Mouse (Mus musculus): ENCODE data around the gene Lrg1.

Gene Lrg1

DNA sequence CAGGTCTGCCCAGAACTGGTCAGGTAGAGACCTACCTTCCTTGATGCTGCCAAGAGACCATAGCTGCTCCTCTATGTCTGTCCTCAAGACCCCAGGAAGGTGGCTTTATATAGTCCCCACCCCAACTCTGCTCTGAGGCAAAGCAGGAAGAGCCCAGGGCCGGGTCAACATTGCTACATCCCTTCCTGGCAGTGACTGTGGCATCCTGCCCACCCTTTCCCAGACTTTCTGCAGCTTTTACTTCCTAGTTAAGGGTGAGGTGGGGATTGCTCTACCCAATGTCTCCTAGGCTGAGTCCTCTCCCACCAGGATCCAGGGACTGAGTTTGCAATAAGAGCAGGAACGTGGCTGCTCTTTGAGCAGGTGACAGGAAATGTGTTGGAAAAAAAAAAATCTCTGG, at the start of gene Lrg1:
TSS of gene Lrg1 (minus strand) at position 176 of the 400 bp plus-strand sequence.
- no peak for DNase-seq

DNA sequence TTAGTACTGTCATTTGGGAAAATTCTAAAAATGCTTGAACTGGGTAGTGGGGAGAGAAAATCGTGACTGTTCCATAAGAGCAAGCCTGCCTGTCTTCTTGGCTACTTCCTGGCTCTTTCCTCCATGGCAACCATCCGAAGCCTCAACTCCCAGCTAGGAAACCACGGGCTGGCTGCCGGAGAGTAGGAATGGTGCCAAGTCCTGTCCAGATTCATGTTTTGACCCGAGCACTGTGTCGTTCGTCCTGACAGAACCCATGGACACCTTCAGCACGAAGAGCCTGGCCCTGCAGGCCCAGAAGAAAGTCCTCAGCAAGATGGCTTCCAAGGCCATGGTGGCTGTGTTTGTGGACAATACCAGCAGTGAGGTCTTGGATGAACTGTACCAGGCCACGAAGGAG, 49.7 kb upstream of the Lrg1 start:
- DNase-seq, result peak; percentile 41 to 48

DNA sequence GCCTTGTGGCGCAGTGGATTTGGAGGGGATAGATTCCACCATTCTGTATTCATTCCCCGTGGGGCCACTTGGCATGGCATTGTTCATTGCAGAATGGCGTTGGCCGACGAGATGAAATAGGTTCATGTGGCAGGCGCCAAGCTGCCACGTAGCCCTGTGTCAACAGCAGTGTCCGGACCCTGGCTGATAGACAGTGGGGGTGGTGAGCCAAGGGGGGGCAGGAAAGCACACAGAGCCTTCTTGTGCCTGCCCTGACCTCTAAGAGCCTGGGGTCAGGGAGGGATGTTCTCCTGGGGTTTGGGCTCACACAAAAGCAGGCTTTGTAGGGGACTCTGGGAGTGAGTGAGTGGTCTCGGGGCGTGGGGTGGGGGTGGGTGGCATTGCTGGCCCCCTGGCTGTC, 48.8 kb upstream of the Lrg1 start:
- DNase-seq, result peak in 1 of 2 experiments; percentile 48

DNA sequence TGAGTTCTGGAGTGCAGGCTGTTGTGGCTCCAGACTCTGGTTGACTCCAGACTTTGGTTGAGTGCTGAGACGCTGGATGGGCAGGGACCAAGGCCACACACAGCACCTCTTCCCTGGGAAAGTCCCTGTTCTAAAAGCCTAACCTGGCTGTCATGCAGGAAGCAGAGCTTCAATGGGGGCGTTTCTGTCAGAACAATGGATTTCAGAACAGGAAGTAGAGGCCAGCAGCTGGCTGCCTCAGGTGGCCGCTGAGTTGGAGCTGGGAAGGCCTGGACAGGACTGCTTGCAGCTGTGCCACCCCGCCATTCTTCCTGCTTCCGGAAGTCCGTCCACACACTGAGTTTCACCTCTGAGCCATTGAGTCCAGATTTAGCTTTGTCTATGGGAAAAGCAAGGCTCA, 48.0 kb upstream of the Lrg1 start:
- no peak for DNase-seq

DNA sequence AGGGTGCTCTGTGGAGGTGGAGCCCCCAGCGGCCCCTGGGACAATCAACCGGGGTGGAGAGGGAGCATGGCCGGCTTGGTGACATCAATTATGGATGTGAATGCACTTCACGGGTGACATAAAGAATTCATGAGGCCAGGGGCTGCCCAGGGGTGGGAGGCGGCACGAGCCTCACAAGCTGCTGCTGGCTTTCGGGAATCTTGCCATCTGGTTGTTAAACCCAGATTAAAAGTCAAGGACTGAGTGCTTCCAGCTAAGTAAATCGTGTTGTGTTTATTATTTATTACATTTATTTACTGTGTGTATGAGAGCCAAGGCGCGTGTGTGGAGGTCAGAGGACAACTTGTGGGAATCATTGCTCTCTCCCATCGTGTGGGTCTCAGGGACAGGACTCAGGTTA, 43.9 kb upstream of the Lrg1 start:
- DNase-seq, result no peak

DNA sequence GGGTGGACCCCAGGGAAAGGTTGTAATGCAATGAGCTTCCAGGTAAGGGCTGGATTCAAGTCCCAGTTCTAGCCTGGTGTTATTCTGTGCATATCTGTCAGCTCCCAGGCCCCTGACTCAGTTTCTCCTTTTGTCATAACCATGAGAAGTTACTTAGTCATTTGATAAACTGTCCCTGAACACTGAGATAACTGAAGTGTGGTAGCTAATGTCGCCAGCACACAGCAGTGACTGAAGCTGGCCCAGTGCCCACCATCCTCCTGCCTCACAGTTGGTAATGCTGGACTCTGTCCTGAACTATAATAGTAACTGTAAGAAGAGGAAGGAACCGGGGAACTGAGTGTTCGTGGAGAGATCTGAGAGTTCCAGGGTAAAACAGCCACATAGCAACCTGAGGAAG, 42.7 kb upstream of the Lrg1 start:
- peak; percentile 67 to 74 for DNase-seq

DNA sequence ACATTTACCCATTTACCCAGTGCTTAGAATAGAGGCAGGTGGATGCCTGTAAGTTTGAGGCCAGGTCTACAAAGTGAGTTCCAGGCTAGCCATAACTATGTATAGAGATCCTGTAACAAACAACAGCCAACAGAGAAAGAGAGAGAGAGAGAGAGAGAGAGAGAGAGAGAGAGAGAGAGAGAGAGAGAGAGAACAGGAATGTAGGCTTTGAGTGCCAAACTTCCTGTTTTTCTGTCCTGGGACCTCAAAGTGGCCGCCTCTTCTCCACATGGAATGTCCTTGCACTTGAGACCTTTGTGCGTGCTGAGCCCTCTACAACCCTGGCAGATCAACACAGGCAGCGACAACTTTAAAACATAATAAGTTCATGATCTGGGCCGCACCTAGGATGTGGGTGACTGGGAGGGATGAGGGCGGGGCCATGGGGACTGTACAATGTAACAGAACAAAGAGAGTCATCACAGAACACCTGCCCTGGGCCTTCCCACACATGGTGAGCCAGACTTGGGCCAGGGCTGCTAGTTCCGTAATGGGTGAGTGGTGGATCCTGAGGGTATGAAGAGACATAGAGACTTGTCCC, 41.8 kb upstream of the Lrg1 start:
- DNase-seq, result no peak

DNA sequence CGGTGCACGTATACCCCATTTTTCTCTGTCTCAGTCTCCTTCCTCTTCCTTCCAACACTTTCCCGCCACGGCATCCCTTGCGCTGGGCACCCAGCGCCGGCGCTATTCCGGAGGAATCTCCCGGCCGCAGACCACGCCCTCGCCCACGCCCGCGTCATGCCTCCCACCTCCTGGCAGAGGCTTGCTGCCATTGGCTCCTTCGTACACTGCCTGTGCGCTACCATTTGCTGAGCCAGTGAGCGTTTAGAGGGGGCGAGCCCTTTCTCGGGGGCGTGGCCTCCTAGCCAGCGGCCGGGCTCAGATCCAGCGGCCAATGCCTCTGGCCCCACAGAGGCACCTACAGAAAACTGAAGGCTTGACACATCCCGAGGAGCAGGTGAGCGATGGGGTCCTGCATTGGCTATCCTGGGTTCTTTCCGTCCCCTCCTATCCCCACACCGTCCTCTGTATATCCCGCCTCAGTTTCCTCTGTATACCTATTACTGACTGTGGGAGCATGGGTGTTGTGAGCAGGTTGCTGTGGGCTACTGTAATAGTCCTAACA, 40.5 kb upstream of the Lrg1 start, which contains the start of gene Tnfaip8l1:
TSS of gene Tnfaip8l1 (plus strand) at position 247 of the 544 bp plus-strand sequence.
- peak; percentile 96 to 97 for DNase-seq

DNA sequence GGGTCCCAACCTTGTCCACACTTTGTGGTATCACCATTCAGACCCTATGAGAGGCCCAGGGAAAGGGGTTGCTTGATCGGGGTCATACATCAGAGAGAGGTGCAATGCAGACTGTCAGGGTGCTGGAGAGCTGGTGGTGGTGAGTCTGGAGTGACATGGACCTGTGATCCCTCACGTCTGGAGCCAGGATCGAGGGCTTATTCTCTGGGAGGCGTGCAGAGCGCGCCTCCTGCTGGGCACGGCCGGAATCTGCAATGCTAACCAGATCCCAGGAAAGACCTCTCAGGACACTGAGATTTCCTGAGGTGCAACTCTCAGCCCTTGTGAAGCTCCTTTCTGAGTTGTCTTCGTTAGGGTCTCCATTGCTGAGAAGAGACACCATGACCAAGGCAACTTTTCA, 37.9 kb upstream of the Lrg1 start:
- DNase-seq, result peak; percentile 73 to 76

DNA sequence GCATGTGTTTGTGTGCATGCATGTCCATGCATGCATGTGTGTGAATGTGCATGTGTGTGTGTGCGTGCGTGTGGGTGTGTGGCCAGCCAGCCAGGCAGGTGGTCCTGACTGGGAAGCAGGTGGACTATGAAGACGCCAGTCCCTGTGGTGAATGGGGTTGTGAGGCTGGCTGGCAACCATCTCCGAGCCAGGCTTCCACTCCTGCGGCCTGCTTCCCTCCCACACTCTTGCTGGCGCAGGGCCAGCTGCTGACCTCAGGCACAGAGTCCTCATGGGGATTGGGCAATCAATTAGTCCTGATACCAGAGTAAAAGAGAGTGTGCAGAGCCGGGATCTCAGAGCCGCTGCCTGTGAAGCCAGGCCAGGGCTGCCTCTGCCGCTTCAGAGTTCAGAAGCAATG, 31.8 kb upstream of the Lrg1 start:
- peak; percentile 73 to 74 for DNase-seq

DNA sequence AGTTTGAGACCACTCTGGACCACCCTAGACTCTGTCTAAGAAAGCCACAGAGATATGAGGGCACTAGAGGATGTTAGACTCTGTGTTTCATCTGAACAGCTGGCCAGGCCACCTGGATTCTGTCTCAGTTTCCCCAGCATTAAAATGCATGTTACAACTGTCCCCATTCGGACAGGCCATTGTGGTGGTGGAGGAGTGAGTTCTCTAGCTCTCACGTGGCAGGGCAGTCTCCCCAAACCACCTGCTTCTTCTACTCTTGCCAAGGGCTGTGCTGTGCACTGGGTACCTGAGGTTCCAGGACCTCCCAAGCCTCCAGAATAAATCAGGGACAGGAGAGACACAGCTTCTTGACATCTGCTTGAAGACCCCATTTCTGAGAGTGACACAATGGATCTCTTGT, 28.1 kb upstream of the Lrg1 start:
- DNase-seq, result no peak

DNA sequence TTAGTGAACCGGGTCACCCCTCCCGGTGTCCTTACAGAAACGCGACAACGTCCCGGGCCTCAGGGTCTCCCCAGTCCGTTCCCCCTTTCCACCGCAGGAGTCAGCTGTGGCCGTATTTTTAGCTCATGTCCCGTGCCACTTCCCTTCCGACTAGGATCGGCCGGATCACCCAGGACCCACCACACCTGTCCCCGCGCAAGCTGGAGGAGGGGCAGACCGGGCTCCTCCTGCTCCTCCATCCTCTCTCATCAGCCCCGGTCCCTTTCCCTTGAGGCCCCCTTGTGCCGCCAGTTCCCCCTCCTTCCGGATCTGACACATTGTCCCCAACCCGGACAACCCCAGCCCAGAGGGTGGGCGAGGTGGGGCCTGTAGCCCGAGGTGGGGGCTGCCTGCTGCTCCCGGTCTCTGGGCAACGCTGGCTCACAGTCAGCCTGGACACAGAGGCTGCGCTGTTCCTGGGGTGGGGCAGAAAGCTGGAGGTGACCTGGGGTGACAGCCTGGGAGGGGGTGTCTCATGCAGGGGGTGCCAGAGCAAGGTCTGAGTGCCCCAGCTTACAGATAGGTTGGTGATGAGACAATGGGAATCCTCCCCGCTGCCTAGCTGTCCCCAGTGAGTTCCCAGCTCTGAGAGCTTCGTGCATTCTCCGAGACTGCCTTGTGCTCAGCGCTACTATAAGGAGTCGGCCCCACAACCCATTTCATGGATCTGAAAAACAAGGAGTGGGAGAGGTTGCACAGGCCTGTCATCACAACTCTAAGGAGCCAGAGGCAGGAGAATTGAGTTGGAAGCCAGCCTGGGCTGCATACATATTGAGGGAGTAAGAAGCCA, 27.2 kb upstream of the Lrg1 start:
- no peak for DNase-seq

DNA sequence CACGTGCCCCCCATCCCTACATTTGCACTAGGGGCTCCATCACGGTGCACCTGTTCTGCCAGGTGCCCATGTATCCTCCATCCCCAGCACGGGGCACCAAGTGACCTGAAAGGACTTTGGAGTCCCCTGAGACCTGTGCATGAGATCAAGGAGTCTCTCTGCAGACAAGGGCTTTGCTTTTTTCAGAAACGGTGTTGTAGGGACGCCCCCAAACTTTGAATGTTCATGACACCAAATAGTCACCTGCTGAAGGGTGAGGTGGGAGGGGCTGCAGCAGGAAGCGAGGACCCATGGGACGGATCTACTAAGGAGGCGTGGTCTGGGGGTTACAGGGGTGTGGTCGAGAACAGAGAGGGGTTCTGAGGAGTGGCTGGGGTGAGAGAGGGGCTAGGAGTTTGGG, 26.5 kb upstream of the Lrg1 start:
- DNase-seq, result no peak

DNA sequence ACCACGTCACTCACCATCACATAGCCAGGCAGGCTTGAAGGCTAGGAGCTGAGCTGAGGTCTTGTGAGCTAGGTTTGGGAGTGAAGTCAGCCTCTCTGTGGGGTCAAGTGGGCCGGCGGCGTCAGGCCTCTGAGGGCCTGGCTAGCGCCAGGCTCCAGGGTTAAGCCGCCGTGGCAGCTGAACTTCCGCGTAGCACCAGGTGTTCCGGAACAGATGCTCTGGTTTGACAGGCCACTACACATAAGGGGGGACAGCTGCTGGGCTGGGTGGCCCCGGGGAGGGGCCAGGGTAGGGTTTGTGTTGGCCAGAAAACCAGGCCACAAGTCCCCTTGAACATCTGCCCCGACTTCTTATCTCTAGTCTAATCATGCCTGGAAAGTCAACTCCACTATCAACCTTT, 25.6 kb upstream of the Lrg1 start:
- no peak for DNase-seq

DNA sequence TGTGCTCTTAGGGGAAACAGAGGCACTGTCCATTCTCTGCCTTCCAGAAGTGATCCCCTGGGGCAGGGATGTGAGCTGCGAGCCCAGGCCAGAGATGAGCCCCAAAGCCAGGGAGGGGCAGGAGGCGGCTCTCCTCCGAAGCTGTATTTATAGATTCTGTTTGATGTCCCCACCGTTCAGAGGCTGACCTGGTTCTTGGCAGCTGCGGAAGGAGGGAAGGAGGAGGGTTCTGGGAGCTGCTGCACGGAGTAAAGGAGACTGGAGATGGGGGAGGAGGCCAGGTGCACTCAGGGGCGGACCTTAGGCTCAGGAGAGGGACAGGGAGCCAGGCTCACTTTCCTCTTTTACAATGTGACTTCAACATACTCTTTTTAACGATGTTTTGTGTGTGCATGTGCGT, 24.3 kb upstream of the Lrg1 start:
- DNase-seq, result no peak

DNA sequence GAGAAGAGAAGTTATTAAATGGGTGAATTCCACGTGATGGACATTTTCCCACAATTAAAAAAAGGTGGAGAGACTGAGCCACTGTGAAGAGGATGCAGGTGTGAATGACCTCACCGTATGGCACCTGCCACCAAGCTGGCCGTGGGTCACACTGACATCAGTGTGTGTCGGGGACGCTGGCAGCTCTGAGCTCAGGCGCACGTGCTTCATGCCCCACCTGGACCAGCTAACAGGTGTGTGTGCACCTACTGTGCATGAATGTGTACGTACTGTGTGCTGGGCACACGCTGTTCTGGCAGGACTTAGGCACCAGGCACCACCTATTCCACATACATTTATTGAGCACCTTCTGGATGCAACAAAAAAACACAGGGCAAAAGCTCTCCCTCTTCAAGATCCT, 22.7 kb upstream of the Lrg1 start:
- no peak for DNase-seq

DNA sequence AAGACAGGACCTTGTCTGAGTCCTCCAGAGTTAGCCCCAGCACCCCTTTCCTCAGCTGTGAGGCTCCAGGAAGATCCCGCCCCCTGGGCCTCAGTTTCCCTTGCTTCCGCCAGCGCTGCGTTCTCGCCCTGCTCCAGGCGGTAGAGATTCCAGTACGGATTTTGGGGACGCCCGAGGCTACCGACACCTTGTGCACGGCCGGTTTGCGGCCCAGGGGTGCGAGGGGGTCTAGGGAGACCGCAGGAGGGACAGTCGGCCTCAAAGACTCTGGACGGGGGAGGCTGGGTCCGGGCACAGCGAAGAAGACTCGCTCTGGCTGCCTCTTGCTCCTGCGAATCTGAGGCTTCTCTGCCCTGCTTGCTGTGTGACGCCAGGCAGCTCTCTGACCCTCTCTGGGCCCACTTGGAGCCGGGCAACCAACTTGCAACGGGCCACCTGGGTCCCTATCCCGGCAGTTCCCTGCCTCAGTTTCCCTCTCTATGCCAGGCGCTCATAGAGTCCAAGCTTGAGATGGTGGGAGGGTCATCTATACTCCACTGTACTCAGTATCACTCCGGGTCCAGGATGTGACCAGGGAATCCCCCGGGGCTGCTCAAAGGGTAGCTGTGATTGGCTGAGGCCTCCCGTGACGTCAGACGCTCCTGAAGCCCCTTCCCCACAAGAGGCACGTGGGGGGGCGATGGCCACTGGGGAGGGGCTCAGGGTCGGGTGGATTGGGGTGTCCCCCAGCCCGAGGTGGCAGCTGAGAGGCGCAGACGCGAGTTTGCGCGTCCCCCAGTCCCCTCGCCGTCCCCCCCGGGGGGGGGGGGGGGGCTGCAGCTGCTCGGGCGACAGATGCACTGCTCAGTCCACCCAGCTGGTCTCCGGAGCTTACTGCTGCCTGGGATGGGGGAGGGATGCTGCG, 20.2 kb upstream of the Lrg1 start:
- DNase-seq, result peak; percentile 80 to 84

DNA sequence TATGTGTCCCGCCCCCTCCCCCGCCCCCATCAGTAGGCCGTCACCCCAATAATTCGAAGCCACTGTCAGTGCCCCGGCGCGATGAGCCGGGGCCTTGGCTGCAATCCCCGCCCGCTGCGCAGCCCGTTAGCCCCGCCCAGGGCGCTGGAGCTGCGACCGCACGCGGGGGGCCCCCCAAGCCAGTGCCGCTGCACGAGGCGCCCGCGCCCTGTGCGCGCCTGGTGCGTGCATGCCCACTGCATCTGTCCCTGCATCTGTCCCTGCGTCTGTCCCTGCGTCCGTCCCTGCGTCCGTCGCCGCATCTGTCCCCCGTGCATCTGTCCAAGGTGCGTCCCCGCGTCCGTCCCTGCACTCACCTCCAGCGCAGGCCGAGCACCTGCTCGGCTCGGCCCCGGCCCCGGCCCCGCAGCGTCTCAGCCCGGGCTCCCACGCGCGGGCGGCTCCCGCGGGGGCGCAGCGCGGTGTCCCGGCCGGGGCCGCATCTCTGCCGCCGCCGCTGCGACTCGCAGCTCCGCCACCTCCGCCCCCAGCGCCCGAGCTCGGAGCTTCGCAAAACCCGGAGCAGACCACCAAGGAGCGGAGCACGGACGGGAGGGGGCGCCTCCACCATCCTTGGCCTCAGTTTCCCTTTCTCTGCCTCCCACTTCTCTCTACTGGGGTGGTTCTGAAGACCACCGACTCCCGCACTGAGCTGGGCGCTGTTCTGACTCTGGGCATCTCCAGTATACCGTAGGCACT, 18.2 kb upstream of the Lrg1 start, which contains the start of gene Sema6b:
TSS of gene Sema6b (minus strand) at position 486 of the 738 bp plus-strand sequence.
- peak; percentile 91 to 92 for DNase-seq

DNA sequence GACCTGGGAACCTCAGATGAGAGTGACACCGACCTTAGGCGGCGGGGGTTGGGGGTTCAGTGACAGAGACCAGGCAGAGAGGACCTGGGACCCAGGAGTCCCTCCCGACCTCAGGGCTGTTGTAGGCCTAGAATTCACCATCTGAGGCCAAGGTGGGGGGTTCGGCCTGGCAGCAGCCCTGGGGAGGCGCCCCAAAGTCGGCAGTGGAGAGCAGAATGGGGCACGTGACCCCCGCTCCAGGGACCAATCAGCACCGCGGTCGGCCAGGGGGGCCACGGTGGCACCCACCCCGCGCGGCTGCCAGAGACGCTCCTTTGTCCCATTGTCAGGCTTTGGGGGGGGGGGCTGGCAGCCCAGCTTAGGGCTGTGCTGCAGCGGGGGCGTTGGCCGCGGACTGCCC, 17.6 kb upstream of the Lrg1 start:
- DNase-seq, result peak; percentile 52 to 59

DNA sequence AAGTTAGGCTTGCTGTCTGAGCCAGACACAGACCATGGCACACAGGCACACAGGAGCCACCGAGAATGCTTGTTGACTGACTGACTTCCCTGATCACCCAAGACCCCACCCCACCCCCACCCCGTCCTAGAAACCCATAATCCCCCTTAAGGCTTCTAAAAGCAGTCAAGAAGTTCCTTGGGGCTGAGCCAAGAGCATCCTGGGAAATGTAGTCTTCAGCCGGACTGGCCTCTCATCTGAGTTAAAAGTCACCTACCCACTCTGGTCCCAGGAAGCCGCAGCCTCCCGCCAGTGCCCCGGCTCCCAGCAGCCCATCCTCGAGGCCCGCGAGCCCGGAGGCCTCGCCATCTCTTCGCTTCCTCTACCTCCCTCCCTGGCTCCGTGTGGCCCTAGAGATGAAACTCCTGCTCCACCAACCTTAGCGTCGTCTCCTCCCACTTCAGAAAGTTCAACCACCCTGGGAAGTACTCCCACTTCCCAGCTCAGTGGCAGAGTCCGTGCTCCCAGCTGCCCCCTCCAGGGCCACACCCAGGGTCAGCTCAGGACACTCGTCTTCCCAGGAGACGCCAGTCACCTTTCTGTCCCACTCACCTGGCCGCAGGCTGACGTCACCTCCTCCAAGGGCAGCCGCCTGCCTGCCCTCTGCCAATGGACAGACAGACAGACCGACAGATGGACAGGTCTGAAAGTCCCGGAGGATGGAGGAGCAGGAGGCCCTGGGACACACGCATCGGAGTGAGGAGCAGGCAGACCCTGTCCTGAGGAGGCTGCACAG, 16.2 kb upstream of the Lrg1 start:
- peak in 1 of 2 experiments; percentile 61 for DNase-seq

DNA sequence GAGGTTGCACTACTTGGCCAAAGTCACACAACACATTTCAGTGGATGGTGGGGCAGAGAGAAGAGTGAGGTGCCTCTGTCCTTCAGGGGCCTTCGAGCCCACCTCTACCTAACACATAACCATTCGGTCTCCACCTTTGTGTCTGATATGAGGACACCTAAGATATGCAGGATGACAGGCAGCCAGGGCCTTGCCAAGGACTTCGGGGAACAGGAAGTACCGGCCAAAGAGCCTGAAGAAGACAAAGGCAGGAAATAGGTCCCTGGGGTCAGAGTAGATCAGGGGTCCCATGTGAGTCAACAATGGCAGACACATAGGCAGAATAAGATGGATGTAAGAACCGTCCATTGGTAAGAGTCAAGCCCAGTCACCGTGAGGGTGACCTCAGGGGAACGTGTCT, 14.8 kb upstream of the Lrg1 start:
- DNase-seq, result no peak

Data from cerebellum, postnatal 10 days (tissue).